Mouse (Mus musculus) MN1 (cell line): ENCODE data around the gene Cfap46.
"Not testable (repeated sequence)": the region's sequence is repeated elsewhere in the genome, so short reads cannot be mapped to it uniquely, and the experiment has no call there.

Experiments used
- DNase-seq: peaks from one replicate; pipeline ENCODE4 v3.0.0-alpha.2; 2016; ENCODE audit warnings: low spot score

Cfap46 gene

GRCm38 (mm10) chr7:139663318-139663717, 20.3 kb downstream of the Cfap46 start:
- no peak for DNase-seq

GRCm38 (mm10) chr7:139659901-139660300, 23.7 kb downstream of the Cfap46 start:
- DNase-seq = not testable (repeated sequence)

- DNase-seq = no peak
Observed at GRCm38 (mm10) chr7:139649698-139650097, 33.9 kb downstream of the Cfap46 start.

- peak; percentile 94 for DNase-seq
Observed at GRCm38 (mm10) chr7:139648107-139648824, 35.4 kb downstream of the Cfap46 start.

- DNase-seq = no peak
Observed at GRCm38 (mm10) chr7:139633393-139633792, 50.2 kb downstream of the Cfap46 start.

GRCm38 (mm10) chr7:139625156-139625555, 58.5 kb downstream of the Cfap46 start:
- DNase-seq = no peak

GRCm38 (mm10) chr7:139622568-139622967, 61.0 kb downstream of the Cfap46 start:
- DNase-seq = no peak

GRCm38 (mm10) chr7:139615767-139616766, 67.5 kb downstream of the Cfap46 start:
- peak; percentile 96 for DNase-seq

- DNase-seq = no peak
Observed at GRCm38 (mm10) chr7:139610328-139610727, 73.3 kb downstream of the Cfap46 start.

GRCm38 (mm10) chr7:139595862-139596261, 87.8 kb downstream of the Cfap46 start:
- DNase-seq = no peak

- no peak for DNase-seq
Observed at GRCm38 (mm10) chr7:139595311-139595710, 88.3 kb downstream of the Cfap46 start.

GRCm38 (mm10) chr7:139591311-139591710, 92.3 kb downstream of the Cfap46 start:
- no peak for DNase-seq

- DNase-seq = peak; percentile 61
Observed at GRCm38 (mm10) chr7:139590302-139590701, 93.3 kb downstream of the Cfap46 start.

- DNase-seq = peak; percentile 87
Observed at GRCm38 (mm10) chr7:139587919-139588318, 95.7 kb downstream of the Cfap46 start.

- no peak for DNase-seq
Observed at GRCm38 (mm10) chr7:139585183-139585821, 98.3 kb downstream of the Cfap46 start.

- no peak for DNase-seq
Observed at GRCm38 (mm10) chr7:139584221-139585175, 99.1 kb downstream of the Cfap46 start.

- no peak for DNase-seq
Observed at GRCm38 (mm10) chr7:139583094-139583737, 100.4 kb downstream of the Cfap46 start.

GRCm38 (mm10) chr7:139582595-139582994, 101.0 kb downstream of the Cfap46 start, which contains the start of gene Nkx6-2:
Nkx6-2 (minus strand) TSS chr7:139582797.
- DNase-seq = no peak

GRCm38 (mm10) chr7:139581801-139582571, 101.6 kb downstream of the Cfap46 start:
- DNase-seq = no peak
